Mouse (Mus musculus) ES-Bruce4 (cell line): ENCODE measurements around the gene Cops2.

ENCODE experiments used
- CTCF ChIP-seq: IDR thresholded peaks from one replicate; pipeline ENCODE4 v1.8.1; 2011; ENCODE audit warnings: low read depth, low read length
- EP300 ChIP-seq: IDR thresholded peaks from 2 replicates; pipeline ENCODE4 v1.6.1; 2011; ENCODE audit warnings: low read depth, low read length; ENCODE audit not compliant: insufficient read depth
- POLR2A ChIP-seq: IDR thresholded peaks from one replicate; pipeline ENCODE4 v1.8.1; 2011; ENCODE audit warnings: low read length; ENCODE audit not compliant: insufficient read depth

DNA sequence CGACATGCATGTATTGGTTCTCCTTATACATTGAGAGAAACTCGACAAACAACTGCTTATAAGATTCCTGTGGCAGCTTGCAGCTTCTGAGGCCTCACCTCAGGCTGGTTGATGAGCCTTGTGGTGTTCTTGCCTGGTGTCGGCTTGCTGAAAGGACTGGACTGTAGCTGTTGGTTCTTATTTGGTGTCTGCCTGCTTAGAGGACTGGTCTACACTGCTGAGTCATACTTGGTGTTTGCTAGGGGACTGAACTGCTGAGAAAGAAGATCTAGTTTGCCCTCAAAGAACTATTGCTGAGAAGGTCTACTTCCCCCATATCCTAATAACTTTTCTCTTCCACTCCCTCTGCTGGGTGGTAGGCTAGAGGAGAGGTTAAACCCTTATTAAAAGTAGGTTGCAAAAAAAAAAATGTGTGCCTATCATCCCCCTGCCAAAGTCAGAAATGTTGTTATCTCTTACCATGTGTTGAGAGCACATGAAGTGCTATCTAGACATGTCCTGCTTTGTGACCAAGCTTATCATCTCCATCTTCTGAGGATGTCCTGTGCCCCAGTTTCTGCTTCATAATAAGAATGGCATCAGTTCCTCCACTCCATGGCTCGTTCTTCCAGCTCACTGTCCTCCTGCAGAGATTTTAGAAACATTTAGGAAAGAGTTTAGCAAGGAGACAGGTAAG, 48.8 kb upstream of the Cops2 start:
- TF ChIP-seq CTCF (no peak), POLR2A (no peak), EP300 (no peak)
